Mouse (Mus musculus) limb, embryonic 11.5 days (tissue): ENCODE results near the gene Fibp. TPM values are rescaled to one million over a fixed set of nuclear protein-coding genes. Genes with fewer than 3 reads are reported as not detected.

Experiments
- ATAC-seq: fragments of 200-750 bp; cut with Nextera tagmentation; 2 replicates; pipeline ENCODE4 v1.8.0; 2017; ENCODE audit warnings: low read depth; ENCODE audit not compliant: insufficient number of reproducible peaks, low FRiP score, low TSS enrichment
- DNase-seq: peaks from one replicate; pipeline ENCODE4 v3.0.0-alpha.2; 2015; ENCODE audit warnings: low spot score
- H3K27ac ChIP-seq: fragments of 300-500 bp; sonication (generic); replicated peaks from 2 replicates; pipeline ENCODE4 v1.5.1; 2014; ENCODE audit warnings: low read depth, mild to moderate bottlenecking, low read length
- H3K27me3 ChIP-seq: fragments of 300-500 bp; sonication (generic); 2 replicates; pipeline ENCODE4 v1.6.1; 2014; ENCODE audit warnings: mild to moderate bottlenecking, low read length, mixed read lengths; ENCODE audit not compliant: control insufficient read depth, insufficient read depth
- H3K36me3 ChIP-seq: fragments of 300-500 bp; sonication (generic); 2 replicates; pipeline ENCODE4 v1.6.1; 2014; ENCODE audit warnings: mild to moderate bottlenecking, low read length, moderate library complexity, mixed read lengths; ENCODE audit not compliant: control insufficient read depth, insufficient read depth
- H3K4me1 ChIP-seq: fragments of 300-500 bp; sonication (generic); 2 replicates; pipeline ENCODE4 v1.6.1; 2014; ENCODE audit warnings: low read length, mixed read lengths; ENCODE audit not compliant: control insufficient read depth, insufficient read depth
- H3K4me2 ChIP-seq: fragments of 300-500 bp; sonication (generic); 2 replicates; pipeline ENCODE4 v1.6.1; 2014; ENCODE audit warnings: low read depth, mild to moderate bottlenecking, moderate library complexity; ENCODE audit not compliant: severe bottlenecking
- H3K4me3 ChIP-seq: fragments of 300-500 bp; sonication (generic); 2 replicates; pipeline ENCODE4 v1.5.1; 2014; ENCODE audit warnings: low read depth, low read length
- H3K9ac ChIP-seq: fragments of 300-500 bp; sonication (generic); 2 replicates; pipeline ENCODE4 v1.6.1; 2014; ENCODE audit warnings: mild to moderate bottlenecking, low read length
- H3K9me3 ChIP-seq: fragments of 300-500 bp; sonication (generic); 2 replicates; pipeline ENCODE4 v1.6.1; 2016; ENCODE audit warnings: low read length; ENCODE audit not compliant: control insufficient read depth
- WGBS: fragments of 180-500 bp; shearing (Covaris S2); extraction: QIAGEN DNeasy Blood & Tissue Kit; methylation state at CpG from one replicate; pipeline ENCODE4 v1.1.7; 2014; 5-methylcytosine and 5-hydroxymethylcytosine counted together
- polyA plus RNA-seq: library from polyadenylated mRNA; unstranded; fragments of >200 nt; fragmentation: Nextera tagmentation; extraction: Ambion mirVana; gene quantifications from 2 replicates; pipeline ENCODE4 v1.2.1, GENCODE M21; 2014

The Fibp gene
- polyA plus RNA-seq, 1 experiment from 2014 or later, result 116 TPM

DNA sequence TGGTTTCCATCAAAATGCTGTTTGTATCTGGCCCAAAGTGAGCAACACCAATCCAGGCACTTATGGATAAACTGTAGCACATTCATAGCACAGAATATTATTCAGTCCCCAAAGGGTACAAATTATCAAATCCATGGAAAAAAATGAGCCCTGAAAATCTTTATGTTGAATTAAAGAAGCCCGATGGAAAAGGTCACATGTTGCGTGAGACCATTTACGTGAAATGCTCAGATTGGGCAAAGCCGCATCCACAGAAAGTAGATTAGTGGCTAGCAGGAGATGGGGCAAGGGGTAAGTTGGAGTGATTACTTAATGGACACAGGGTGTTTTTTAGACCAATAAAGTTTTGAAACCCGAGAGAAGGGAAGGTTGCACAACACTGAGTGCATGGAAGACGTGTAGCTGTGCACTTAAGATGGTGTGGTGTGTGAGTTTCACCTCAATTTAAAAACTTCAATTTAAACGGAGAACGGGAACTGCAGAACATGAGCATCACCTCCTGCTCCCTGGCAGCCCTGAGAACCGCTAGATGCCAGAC lies 16.0 kb upstream of the Fibp start:
- Histone ChIP-seq H3K9ac (no peak overlapping the region), H3K4me1 (peaks cover 15% of the 10 kb centered on the region), H3K4me2 (no peak overlapping the region), H3K27me3 (peaks cover 30% of the 10 kb centered on the region), H3K36me3 (no peaks in the 10 kb centered on the region), H3K9me3 (no peaks in the 10 kb centered on the region), H3K27ac (no peak overlapping the region), H3K4me3 (no peak overlapping the region)
- no peak for ATAC-seq
- 60% methylated on average over 9 of the region's 9 CpGs for WGBS
- DNase-seq, result no peak

DNA sequence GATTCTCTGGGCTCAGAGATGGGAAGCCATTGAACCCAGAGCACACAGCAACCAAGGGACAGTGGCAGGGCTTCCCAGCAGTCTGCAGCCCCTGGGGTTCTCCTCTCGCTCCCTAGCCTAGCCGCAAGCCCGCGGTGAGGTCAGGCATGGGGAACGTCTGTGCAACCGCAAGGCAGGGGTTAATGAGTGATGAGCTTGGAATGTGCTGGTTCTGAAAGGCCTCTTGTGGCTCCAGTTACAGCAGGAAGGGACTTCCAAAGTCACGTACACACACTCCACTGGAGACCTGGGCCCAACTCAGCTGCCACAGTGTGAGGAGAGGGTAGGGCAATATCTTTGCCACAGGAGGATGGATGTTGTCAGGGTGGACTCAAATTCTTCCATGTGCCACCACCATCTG lies 15.5 kb upstream of the Fibp start:
- peaks cover 15% of the 10 kb centered on the region for H3K4me1 ChIP-seq
- no peak for DNase-seq
- H3K9me3 ChIP-seq, result no peaks in the 10 kb centered on the region
- peaks cover 36% of the 10 kb centered on the region for H3K27me3 ChIP-seq
- H3K9ac ChIP-seq, result no peak overlapping the region
- H3K4me2 ChIP-seq, result no peak overlapping the region
- no peak overlapping the region for H3K4me3 ChIP-seq
- no peak overlapping the region for H3K27ac ChIP-seq
- no peak for ATAC-seq
- 30% methylated on average over 7 of the region's 7 CpGs for WGBS
- no peaks in the 10 kb centered on the region for H3K36me3 ChIP-seq

DNA sequence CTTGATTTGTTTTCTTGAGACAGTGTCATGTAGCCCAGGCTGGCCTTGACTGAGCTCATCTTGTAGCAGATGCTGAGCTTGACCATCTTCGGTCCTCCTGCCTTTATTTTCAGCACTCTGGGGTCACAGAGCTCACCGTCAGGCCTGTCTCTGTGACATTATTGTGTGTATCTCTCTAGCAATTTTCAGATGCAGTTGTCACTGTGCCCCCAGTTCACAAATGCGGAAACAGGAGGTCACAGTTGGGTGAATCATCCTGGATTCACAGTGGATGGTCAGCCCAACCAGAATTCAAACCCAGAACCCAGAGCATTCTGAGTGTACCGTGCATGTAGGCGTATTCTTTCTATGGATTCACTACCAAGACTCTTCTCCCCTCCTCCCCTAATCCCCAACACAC lies 14.7 kb upstream of the Fibp start:
- WGBS, result 94% methylated on average over 5 of the region's 5 CpGs
- H3K27me3 ChIP-seq, result peaks cover 36% of the 10 kb centered on the region

DNA sequence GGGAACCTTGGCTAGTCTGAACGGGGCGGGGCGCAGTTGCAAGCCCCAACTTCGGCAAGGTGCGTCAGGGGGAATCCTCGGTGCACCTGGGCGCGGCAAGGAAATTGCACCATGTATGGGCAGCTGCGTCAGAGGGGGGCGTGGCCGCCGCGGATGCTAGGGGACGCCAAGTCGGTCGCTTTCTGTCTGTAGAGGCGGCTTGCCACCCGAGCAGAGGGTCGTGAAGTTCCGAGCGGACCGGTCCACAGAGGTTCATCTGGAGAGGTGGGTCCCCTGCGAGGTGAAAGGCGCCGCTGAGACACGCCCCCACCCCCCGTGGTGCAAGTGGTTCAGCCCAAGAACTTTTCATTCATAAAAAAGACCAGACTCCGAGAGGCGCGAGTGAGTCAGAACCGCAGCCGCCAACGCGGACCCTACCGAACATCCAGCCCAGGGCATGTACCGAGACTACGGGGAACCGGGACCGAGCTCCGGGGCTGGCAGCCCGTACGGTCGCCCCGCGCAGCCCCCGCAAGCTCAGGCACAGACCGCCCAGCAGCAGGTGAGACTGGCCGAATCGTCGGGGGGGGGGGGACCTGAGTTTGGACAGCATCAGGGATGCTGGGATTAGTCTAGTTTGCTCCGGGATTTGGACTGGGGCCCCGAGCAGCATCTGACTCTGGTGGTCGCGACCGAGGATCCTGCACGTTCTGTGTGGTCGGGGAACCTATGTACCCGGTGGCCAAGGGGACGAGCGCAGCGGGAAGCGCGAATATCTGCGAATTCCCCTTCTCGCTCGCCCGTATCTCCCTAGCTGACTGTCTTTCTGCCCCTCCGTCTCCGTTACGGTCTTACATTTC lies 12.7 kb upstream of the Fibp start, which contains the start of gene Fosl1:
Fosl1 (plus strand) TSS at position 33 of the 839 bp plus-strand sequence.
- Histone ChIP-seq H3K9me3 (no peaks in the 10 kb centered on the region), H3K4me1 (peaks cover 15% of the 10 kb centered on the region), H3K27me3 (peaks cover 36% of the 10 kb centered on the region), H3K4me3 (peak within 1 kb of the TSS; percentile 40), H3K27ac (no peak within 1 kb of the TSS), H3K36me3 (no peaks in the 10 kb centered on the region), H3K9ac (peak within 1 kb of the TSS; percentile 7; the same call in 1 of the 2 replicates), H3K4me2 (peak within 1 kb of the TSS; percentile 94)
- DNase-seq, result peak; percentile 80
- WGBS, result 1% methylated on average over 70 of the region's 70 CpGs
- ATAC-seq, result peak; percentile 67

More for the DNA sequence above, 14.7 kb upstream of the Fibp start:
- H3K27ac ChIP-seq, result no peak overlapping the region
- H3K4me1 ChIP-seq, result peaks cover 15% of the 10 kb centered on the region
- no peaks in the 10 kb centered on the region for H3K9me3 ChIP-seq
- H3K9ac ChIP-seq, result no peak overlapping the region
- no peak overlapping the region for H3K4me3 ChIP-seq
- no peak for DNase-seq
- no peak for ATAC-seq
- H3K36me3 ChIP-seq, result no peaks in the 10 kb centered on the region
- H3K4me2 ChIP-seq, result no peak overlapping the region

DNA sequence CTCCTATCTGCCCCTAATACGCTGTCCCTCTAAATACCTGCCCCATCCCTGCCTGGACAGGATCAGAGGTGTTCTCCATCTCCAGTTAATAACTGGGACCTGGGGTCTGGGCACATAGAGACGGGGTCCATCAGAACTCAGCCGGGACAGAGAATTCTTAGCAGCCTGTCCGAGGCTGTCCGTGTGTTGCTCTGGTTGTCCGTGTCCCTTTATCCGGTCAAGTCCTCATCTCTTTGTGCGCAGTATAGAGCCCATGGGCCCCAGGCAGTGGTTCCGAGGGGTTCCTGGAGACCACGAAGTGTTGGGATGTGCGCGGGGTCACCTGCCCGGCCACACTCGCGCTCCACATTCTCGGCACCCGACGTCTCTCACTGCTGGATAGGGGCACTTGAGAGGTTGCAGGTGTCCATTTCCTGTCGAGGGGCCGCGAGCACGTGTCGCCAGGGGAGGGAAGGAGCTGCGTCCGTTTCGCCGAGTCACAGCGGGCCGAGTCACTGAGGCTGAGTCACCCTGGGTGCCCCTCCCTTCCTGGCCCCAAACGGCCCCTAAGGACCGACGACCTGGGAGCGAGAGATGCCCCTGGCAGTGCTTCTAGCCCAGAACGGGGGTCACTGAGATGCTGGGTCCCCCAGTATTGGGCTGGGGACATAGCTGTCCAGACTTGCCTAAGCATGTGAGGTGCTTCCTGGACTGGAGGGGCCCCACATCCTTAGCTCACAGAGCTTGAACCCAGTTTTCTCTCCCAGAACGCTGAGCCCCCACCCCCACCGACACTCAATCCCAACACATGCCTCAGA lies 11.9 kb upstream of the Fibp start:
- H3K27ac ChIP-seq, result no peak overlapping the region
- WGBS, result 7% methylated on average over 36 of the region's 36 CpGs
- peak overlapping the region; percentile 12; the same call in 1 of the 2 replicates for H3K9ac ChIP-seq

DNA sequence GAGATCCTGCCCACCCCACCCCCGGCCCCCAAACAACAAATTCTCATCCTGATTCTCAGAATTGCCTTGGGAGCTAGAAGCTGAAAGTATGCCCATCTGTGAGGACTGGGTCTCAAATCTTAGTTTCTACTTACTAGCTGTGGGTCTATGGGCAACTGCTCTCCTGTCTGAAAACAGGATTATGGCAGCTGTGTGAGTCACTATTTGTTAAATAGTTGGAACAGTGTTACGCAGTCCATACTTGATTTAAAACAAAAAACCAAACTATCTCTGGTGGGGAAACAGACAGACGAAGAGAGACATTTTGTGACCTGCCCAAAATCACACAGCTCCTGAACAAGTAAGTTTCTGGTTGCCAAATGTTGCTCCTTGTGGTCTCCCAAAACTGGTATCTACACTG lies 10.7 kb upstream of the Fibp start:
- Histone ChIP-seq H3K9me3 (no peaks in the 10 kb centered on the region), H3K4me2 (no peak overlapping the region), H3K4me3 (no peak overlapping the region), H3K9ac (no peak overlapping the region), H3K36me3 (no peaks in the 10 kb centered on the region), H3K4me1 (peaks cover 15% of the 10 kb centered on the region), H3K27ac (no peak overlapping the region), H3K27me3 (peaks cover 36% of the 10 kb centered on the region)
- DNase-seq (no peak), ATAC-seq (no peak)
- WGBS, result 88% methylated on average over 3 of the region's 3 CpGs

More for the DNA sequence above, 11.9 kb upstream of the Fibp start:
- Histone ChIP-seq H3K36me3 (no peaks in the 10 kb centered on the region), H3K4me3 (peak overlapping the region; percentile 40), H3K9me3 (no peaks in the 10 kb centered on the region), H3K4me1 (peaks cover 15% of the 10 kb centered on the region), H3K27me3 (peaks cover 36% of the 10 kb centered on the region), H3K4me2 (peak overlapping the region; percentile 94)
- DNase-seq, result peak; percentile 47
- ATAC-seq, result no peak

DNA sequence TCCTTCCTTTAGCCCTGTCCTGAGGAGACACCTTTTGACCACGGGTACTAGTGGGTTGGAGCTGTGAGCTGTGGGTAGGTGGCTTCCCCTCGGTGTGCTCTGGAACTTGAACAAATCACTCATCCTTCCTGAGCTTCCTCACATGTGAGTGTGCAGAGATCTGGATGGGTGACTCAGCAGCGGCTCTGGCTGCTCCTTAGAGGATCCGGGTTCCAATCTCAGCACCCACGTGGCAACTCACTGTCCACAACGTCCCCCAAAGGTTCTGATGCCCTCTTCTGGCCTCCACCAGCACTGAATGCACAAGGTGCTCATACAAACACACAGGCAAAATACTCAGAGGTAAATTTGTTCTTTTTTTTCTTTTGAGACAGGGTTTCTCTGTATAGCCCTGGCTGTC lies 8.6 kb upstream of the Fibp start:
- ATAC-seq (no peak), DNase-seq (no peak)
- no peak overlapping the region for H3K4me2 ChIP-seq
- H3K27ac ChIP-seq, result no peak overlapping the region
- peaks cover 33% of the 10 kb centered on the region for H3K27me3 ChIP-seq
- H3K9ac ChIP-seq, result no peak overlapping the region
- no peaks in the 10 kb centered on the region for H3K36me3 ChIP-seq
- H3K4me3 ChIP-seq, result no peak overlapping the region
- H3K9me3 ChIP-seq, result no peaks in the 10 kb centered on the region
- H3K4me1 ChIP-seq, result peaks cover 25% of the 10 kb centered on the region
- WGBS, result 80% methylated on average over 6 of the region's 6 CpGs

DNA sequence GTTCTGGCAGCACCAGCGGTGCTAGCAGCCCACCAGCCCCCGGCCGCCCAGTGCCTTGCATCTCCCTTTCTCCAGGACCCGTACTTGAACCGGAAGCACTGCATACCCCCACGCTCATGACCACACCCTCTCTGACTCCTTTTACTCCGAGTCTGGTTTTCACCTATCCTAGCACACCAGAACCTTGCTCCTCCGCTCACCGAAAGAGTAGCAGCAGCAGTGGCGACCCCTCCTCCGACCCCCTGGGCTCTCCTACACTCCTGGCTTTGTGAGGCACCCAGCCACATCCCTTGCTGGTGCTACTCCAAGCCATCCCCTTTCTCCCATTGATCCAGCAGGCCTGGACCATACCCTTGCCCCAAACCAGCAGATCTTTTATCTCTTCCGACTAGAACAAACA lies 5.4 kb upstream of the Fibp start:
- H3K4me1 ChIP-seq, result peaks cover 13% of the 10 kb centered on the region
- H3K27ac ChIP-seq, result no peak overlapping the region
- no peak overlapping the region for H3K4me3 ChIP-seq
- 87% methylated on average over 12 of the region's 12 CpGs for WGBS
- no peaks in the 10 kb centered on the region for H3K9me3 ChIP-seq
- DNase-seq (no peak), ATAC-seq (no peak)
- H3K27me3 ChIP-seq, result peaks cover under 1% of the 10 kb centered on the region; the same call in 1 of the 2 replicates
- no peak overlapping the region for H3K9ac ChIP-seq
- H3K4me2 ChIP-seq, result peak overlapping the region; percentile 98; the same call in 1 of the 2 replicates
- H3K36me3 ChIP-seq, result no peaks in the 10 kb centered on the region
